Mouse (Mus musculus) hindbrain, embryonic 14.5 days (tissue): ENCODE data around the gene Olfr819. TPM values are rescaled to one million over a fixed set of nuclear protein-coding genes. Genes with fewer than 3 reads are reported as not detected.

Experiments used
- ATAC-seq: fragments of 200-750 bp; cut with Nextera tagmentation; 2 replicates; pipeline ENCODE4 v1.8.0; 2017; ENCODE audit warnings: moderate number of reproducible peaks, mild to moderate bottlenecking, moderate TSS enrichment, moderate library complexity; ENCODE audit not compliant: low FRiP score
- DNase-seq: peaks from one replicate; pipeline ENCODE4 v3.0.0-alpha.2; 2015; ENCODE audit warnings: low spot score
- H3K27ac ChIP-seq: fragments of 300-500 bp; sonication (generic); 2 replicates; pipeline ENCODE4 v1.5.1; 2014; ENCODE audit warnings: mild to moderate bottlenecking, moderate library complexity
- H3K27me3 ChIP-seq: fragments of 300-500 bp; sonication (generic); 2 replicates; pipeline ENCODE4 v1.6.1; 2014; ENCODE audit warnings: mild to moderate bottlenecking, low read length, mixed read lengths; ENCODE audit not compliant: control insufficient read depth, insufficient read depth
- H3K36me3 ChIP-seq: fragments of 300-500 bp; sonication (generic); replicated peaks from 2 replicates; pipeline ENCODE4 v1.6.1; 2014; ENCODE audit not compliant: control insufficient read depth, insufficient read depth
- H3K4me1 ChIP-seq: fragments of 300-500 bp; sonication (generic); replicated peaks from 2 replicates; pipeline ENCODE4 v1.6.1; 2014; ENCODE audit warnings: antibody characterized with exemption, low read length, mixed read lengths; ENCODE audit not compliant: control insufficient read depth, insufficient read depth
- H3K4me2 ChIP-seq: fragments of 300-500 bp; sonication (generic); replicated peaks from 2 replicates; pipeline ENCODE4 v1.6.1; 2014; ENCODE audit warnings: mild to moderate bottlenecking, moderate library complexity
- H3K4me3 ChIP-seq: fragments of 300-500 bp; sonication (generic); replicated peaks from 2 replicates; pipeline ENCODE4 v1.5.1; 2014; ENCODE audit warnings: mild to moderate bottlenecking, low read length
- H3K9ac ChIP-seq: fragments of 300-500 bp; sonication (generic); 2 replicates; pipeline ENCODE4 v1.6.1; 2014
- H3K9me3 ChIP-seq: fragments of 300-500 bp; sonication (generic); 2 replicates; pipeline ENCODE4 v1.6.1; 2016; ENCODE audit warnings: low read length; ENCODE audit not compliant: control insufficient read depth
- WGBS: fragments of 180-500 bp; shearing (Covaris S2); extraction: QIAGEN DNeasy Blood & Tissue Kit; methylation state at CpG from one replicate; pipeline ENCODE4 v1.1.7; 2014; 5-methylcytosine and 5-hydroxymethylcytosine counted together
- polyA plus RNA-seq: library from polyadenylated mRNA; unstranded; fragments of >200 nt; fragmentation: Nextera tagmentation; extraction: Ambion mirVana; gene quantifications from 2 replicates; pipeline ENCODE4 v1.2.1, GENCODE M21; 2014

Gene Olfr819
- polyA plus RNA-seq, 1 experiment from 2014 or later = not detected

- no peak within 1 kb of the TSS for H3K4me2 ChIP-seq
- WGBS = 70% methylated on average over 1 of the region's 1 CpGs
Measured at GRCm38 (mm10) chr10:129915497-129915896, 51.6 kb downstream of the Olfr819 start, which contains the start of gene Olfr816. Gene Olfr816 (minus strand): TSS chr10:129915597.

More at GRCm38 (mm10) chr10:129915497-129915896, 51.6 kb downstream of the Olfr819 start, which contains the start of gene Olfr816:
- Histone ChIP-seq H3K27ac (no peak within 1 kb of the TSS), H3K4me1 (no peaks in the 10 kb centered on the region), H3K27me3 (no peaks in the 10 kb centered on the region), H3K9me3 (no peaks in the 10 kb centered on the region), H3K4me3 (no peak within 1 kb of the TSS), H3K36me3 (no peaks in the 10 kb centered on the region), H3K9ac (no peak within 1 kb of the TSS)
- no peak for DNase-seq
- no peak for ATAC-seq

Other genes starting within 250 kb of the Olfr819 start
- gene Olfr805, start 237.9 kb downstream of the Olfr819 start, polyA plus RNA-seq = not detected in 2 replicates
- not detected in 2 replicates for gene Olfr806, start 225.3 kb downstream of the Olfr819 start, polyA plus RNA-seq
- gene Olfr807, start 209.5 kb downstream of the Olfr819 start, polyA plus RNA-seq = not detected in 2 replicates
- not detected in 2 replicates for gene Olfr808, start 201.8 kb downstream of the Olfr819 start, polyA plus RNA-seq
- not detected in 2 replicates for gene Olfr809, start 192.6 kb downstream of the Olfr819 start, polyA plus RNA-seq
- not detected in 2 replicates for gene Olfr810, start 172.3 kb downstream of the Olfr819 start, polyA plus RNA-seq
- not detected in 2 replicates for gene Olfr811, start 162.9 kb downstream of the Olfr819 start, polyA plus RNA-seq
- not detected in 2 replicates for gene Olfr812, start 121.2 kb downstream of the Olfr819 start, polyA plus RNA-seq
- gene Olfr813, start 111.9 kb downstream of the Olfr819 start, polyA plus RNA-seq = not detected in 2 replicates
- not detected in 2 replicates for gene Olfr814, start 87.4 kb downstream of the Olfr819 start, polyA plus RNA-seq
- not detected in 2 replicates for gene Olfr815, start 61.4 kb downstream of the Olfr819 start, polyA plus RNA-seq
- gene Olfr816, start 51.7 kb downstream of the Olfr819 start, polyA plus RNA-seq = not detected in 2 replicates
- not detected in 2 replicates for gene Olfr818, start 18.2 kb downstream of the Olfr819 start, polyA plus RNA-seq
- gene Olfr247, start 8.9 kb upstream of the Olfr819 start, polyA plus RNA-seq = not detected in 2 replicates
- not detected in 2 replicates for gene Gm10310, start 17.8 kb upstream of the Olfr819 start, polyA plus RNA-seq
- gene Olfr820, start 45.4 kb upstream of the Olfr819 start, polyA plus RNA-seq = not detected in 2 replicates
- gene Olfr821, start 63.1 kb upstream of the Olfr819 start, polyA plus RNA-seq = not detected in 2 replicates
- not detected in 2 replicates for gene Olfr822, start 103.9 kb upstream of the Olfr819 start, polyA plus RNA-seq
- gene Olfr823, start 148.1 kb upstream of the Olfr819 start, polyA plus RNA-seq = not detected in 2 replicates
- gene Olfr824, start 162.7 kb upstream of the Olfr819 start, polyA plus RNA-seq = not detected in 2 replicates
- gene Olfr825, start 199.5 kb upstream of the Olfr819 start, polyA plus RNA-seq = not detected in 2 replicates
- gene Olfr826, start 216.9 kb upstream of the Olfr819 start, polyA plus RNA-seq = not detected in 2 replicates
- gene Olfr827, start 247.1 kb upstream of the Olfr819 start, polyA plus RNA-seq = not detected in 2 replicates